Mouse (Mus musculus): ENCODE measurements at regions not wholly inside any gene's neighbourhood (a gene's known extent, or its start where the extent isn't known, plus 50 kb on each side); places are given as distances from the start of the nearest gene placed in this dataset.
"Not testable (repeated sequence)": the region's sequence is repeated elsewhere in the genome, so short reads cannot be mapped to it uniquely, and the experiment has no call there.

- DNase-seq (ENCODE audit: low spot score) = no peak
Observed at GRCm38 (mm10) chr13:81008864-81009766, 125.9 kb downstream of the Arrdc3 start.

GRCm38 (mm10) chr13:81013953-81014352 is 130.8 kb downstream of the Arrdc3 start:
- DNase-seq (ENCODE audit: low spot score) = no peak

GRCm38 (mm10) chr13:81020106-81020747 is 137.0 kb downstream of the Arrdc3 start:
- no peak for DNase-seq (ENCODE audit: low spot score)

- no peak for DNase-seq (ENCODE audit: low spot score)
Observed at GRCm38 (mm10) chr13:81020811-81021210, 137.6 kb downstream of the Arrdc3 start.

GRCm38 (mm10) chr13:81022410-81022809 is 139.2 kb downstream of the Arrdc3 start:
- DNase-seq (ENCODE audit: low spot score) = no peak

GRCm38 (mm10) chr13:81025241-81025760 is 142.1 kb downstream of the Arrdc3 start:
- DNase-seq (ENCODE audit: low spot score) = not testable (repeated sequence)

- DNase-seq (ENCODE audit: low spot score) = no peak
Observed at GRCm38 (mm10) chr13:81037316-81037715, 154.1 kb downstream of the Arrdc3 start.

GRCm38 (mm10) chr13:81038736-81039135 is 155.6 kb downstream of the Arrdc3 start:
- no peak for DNase-seq (ENCODE audit: low spot score)

GRCm38 (mm10) chr13:81040494-81040893 is 157.3 kb downstream of the Arrdc3 start:
- DNase-seq (ENCODE audit: low spot score) = no peak

GRCm38 (mm10) chr13:81041646-81042045 is 158.5 kb downstream of the Arrdc3 start:
- no peak for DNase-seq (ENCODE audit: low spot score)
